Mouse (Mus musculus) limb, embryonic 14.5 days (tissue): Measurements from ENCODE around the gene Litaf. TPM values are rescaled to one million over a fixed set of nuclear protein-coding genes. Genes with fewer than 3 reads are reported as not detected.

Experiments used
- ATAC-seq: fragments of 200-750 bp; cut with Nextera tagmentation; 2 replicates; pipeline ENCODE4 v1.8.0; 2017; ENCODE audit warnings: low read depth, moderate number of reproducible peaks, moderate TSS enrichment; ENCODE audit not compliant: low FRiP score
- DNase-seq: peaks from one replicate; pipeline ENCODE4 v3.0.0-alpha.2; 2015; ENCODE audit warnings: low spot score
- H3K27ac ChIP-seq: fragments of 300-500 bp; sonication (generic); replicated peaks from 2 replicates; pipeline ENCODE4 v1.5.1; 2014; ENCODE audit warnings: low read depth, mild to moderate bottlenecking, low read length, moderate library complexity, mixed read lengths
- H3K27me3 ChIP-seq: fragments of 300-500 bp; sonication (generic); 2 replicates; pipeline ENCODE4 v1.6.1; 2014; ENCODE audit warnings: low read length, mixed read lengths; ENCODE audit not compliant: control insufficient read depth, insufficient read depth
- H3K36me3 ChIP-seq: fragments of 300-500 bp; sonication (generic); 2 replicates; pipeline ENCODE4 v1.6.1; 2014; ENCODE audit warnings: mild to moderate bottlenecking, low read length, moderate library complexity, mixed read lengths; ENCODE audit not compliant: control insufficient read depth, insufficient read depth
- H3K4me1 ChIP-seq: fragments of 300-500 bp; sonication (generic); 2 replicates; pipeline ENCODE4 v1.6.1; 2014; ENCODE audit warnings: antibody characterized with exemption, low read length, mixed read lengths; ENCODE audit not compliant: control insufficient read depth, insufficient read depth
- H3K4me2 ChIP-seq: fragments of 300-500 bp; sonication (generic); replicated peaks from 2 replicates; pipeline ENCODE4 v1.6.1; 2014; ENCODE audit warnings: low read depth, mild to moderate bottlenecking, low read length, moderate library complexity; ENCODE audit not compliant: severe bottlenecking
- H3K4me3 ChIP-seq: fragments of 300-500 bp; sonication (generic); replicated peaks from 2 replicates; pipeline ENCODE4 v1.5.1; 2014; ENCODE audit warnings: low read length
- H3K9ac ChIP-seq: fragments of 300-500 bp; sonication (generic); 2 replicates; pipeline ENCODE4 v1.6.1; 2014; ENCODE audit warnings: mild to moderate bottlenecking, low read depth, low read length, moderate library complexity; ENCODE audit not compliant: severe bottlenecking
- H3K9me3 ChIP-seq: fragments of 300-500 bp; sonication (generic); 2 replicates; pipeline ENCODE4 v1.6.1; 2016; ENCODE audit warnings: low read length; ENCODE audit not compliant: control insufficient read depth
- POLR2A ChIP-seq: fragments of 200-500 bp; IDR thresholded peaks from 2 replicates; pipeline ENCODE4 v1.8.0; 2012; ENCODE audit warnings: inconsistent platforms, mild to moderate bottlenecking, moderate library complexity, borderline replicate concordance; ENCODE audit not compliant: insufficient read depth, insufficient read length; ENCODE audit errors: extremely low read depth
- WGBS: fragments of 180-500 bp; shearing (Covaris S2); extraction: QIAGEN DNeasy Blood & Tissue Kit; methylation state at CpG from one replicate; pipeline ENCODE4 v1.1.7; 2014; 5-methylcytosine and 5-hydroxymethylcytosine counted together
- polyA plus RNA-seq, 2 experiments: library from polyadenylated mRNA; depleted of rRNA in 1 of 2; stranded (reverse) in 1 of 2; unstranded in 1 of 2; fragments of >200 nt; fragmentation: Nextera tagmentation in 1 of 2; extraction: Ambion mirVana in 1 of 2; gene quantifications; 2 replicates each; pipeline versions ENCODE4 v1.2.1 to v1.2.3; 2012 to 2014

The Litaf gene
- polyA plus RNA-seq, 2 experiments, result 79.8 to 103 TPM

GRCm38 (mm10) chr16:10950539-10950938, 115.4 kb downstream of the Litaf start:
- Histone ChIP-seq H3K4me1 (no peaks in the 10 kb centered on the region), H3K36me3 (peaks cover 2% of the 10 kb centered on the region; the same call in 1 of the 2 replicates), H3K4me3 (no peak overlapping the region), H3K9me3 (no peaks in the 10 kb centered on the region), H3K9ac (no peak overlapping the region), H3K27me3 (no peaks in the 10 kb centered on the region), H3K4me2 (no peak overlapping the region), H3K27ac (no peak overlapping the region)
- ATAC-seq, result no peak
- no peak for TF ChIP-seq POLR2A
- DNase-seq, result no peak
- whole genome bisulfite sequencing, result 82% methylated on average over 9 of the region's 9 CpGs

GRCm38 (mm10) chr16:10947724-10948123, 118.2 kb downstream of the Litaf start:
- H3K9ac ChIP-seq, result no peak overlapping the region
- H3K9me3 ChIP-seq, result no peaks in the 10 kb centered on the region
- 35% methylated on average over 3 of the region's 3 CpGs for WGBS
- H3K27ac ChIP-seq, result no peak overlapping the region
- ATAC-seq (no peak), DNase-seq (no peak)
- no peaks in the 10 kb centered on the region for H3K27me3 ChIP-seq
- H3K4me3 ChIP-seq, result no peak overlapping the region
- no peak overlapping the region for H3K4me2 ChIP-seq
- TF ChIP-seq POLR2A, result no peak
- no peaks in the 10 kb centered on the region for H3K36me3 ChIP-seq
- no peaks in the 10 kb centered on the region for H3K4me1 ChIP-seq

- ATAC-seq, result no peak
Observed at GRCm38 (mm10) chr16:10945381-10946127, 120.4 kb downstream of the Litaf start.

GRCm38 (mm10) chr16:10944545-10944944, 121.4 kb downstream of the Litaf start:
- no peak overlapping the region for H3K4me2 ChIP-seq
- H3K9me3 ChIP-seq, result no peaks in the 10 kb centered on the region
- DNase-seq (no peak), ATAC-seq (no peak)
- no peak overlapping the region for H3K27ac ChIP-seq
- TF ChIP-seq POLR2A, result no peak
- WGBS, result 69% methylated on average over 7 of the region's 7 CpGs
- no peaks in the 10 kb centered on the region for H3K4me1 ChIP-seq
- no peak overlapping the region for H3K9ac ChIP-seq
- no peaks in the 10 kb centered on the region for H3K36me3 ChIP-seq
- H3K27me3 ChIP-seq, result no peaks in the 10 kb centered on the region
- no peak overlapping the region for H3K4me3 ChIP-seq

More at GRCm38 (mm10) chr16:10945381-10946127, 120.4 kb downstream of the Litaf start:
- Histone ChIP-seq H3K9me3 (no peaks in the 10 kb centered on the region), H3K9ac (no peak overlapping the region), H3K36me3 (no peaks in the 10 kb centered on the region), H3K27me3 (no peaks in the 10 kb centered on the region), H3K4me3 (no peak overlapping the region), H3K4me2 (no peak overlapping the region), H3K27ac (no peak overlapping the region), H3K4me1 (no peaks in the 10 kb centered on the region)
- TF ChIP-seq POLR2A, result no peak
- no peak for DNase-seq
- 78% methylated on average over 7 of the region's 7 CpGs for WGBS

- Histone ChIP-seq H3K4me1 (no peaks in the 10 kb centered on the region), H3K9me3 (no peaks in the 10 kb centered on the region), H3K4me2 (no peak overlapping the region), H3K4me3 (no peak overlapping the region), H3K36me3 (no peaks in the 10 kb centered on the region), H3K27me3 (no peaks in the 10 kb centered on the region), H3K9ac (no peak overlapping the region), H3K27ac (no peak overlapping the region)
- no peak for TF ChIP-seq POLR2A
- no peak for ATAC-seq
- WGBS, result 69% methylated on average over 5 of the region's 5 CpGs
- no peak for DNase-seq
Observed at GRCm38 (mm10) chr16:10943257-10943656, 122.7 kb downstream of the Litaf start.
